Mouse (Mus musculus) liver, embryonic 14.5 days (tissue): ENCODE data around the gene Wdr76. TPM values are rescaled to one million over a fixed set of nuclear protein-coding genes. Genes with fewer than 3 reads are reported as not detected.
"Not testable (repeated sequence)": the region's sequence is repeated elsewhere in the genome, so short reads cannot be mapped to it uniquely, and the experiment has no call there.

Source experiments
- ATAC-seq: fragments of 200-750 bp; cut with Nextera tagmentation; 2 replicates; pipeline ENCODE4 v1.8.0; 2017; ENCODE audit warnings: moderate number of reproducible peaks, mild to moderate bottlenecking, moderate library complexity; ENCODE audit not compliant: insufficient read depth
- DNase-seq, 3 experiments: peaks; one replicate each; pipeline ENCODE4 v3.0.0-alpha.2; 2012 to 2013; ENCODE audit warnings: low read depth in 3 of 3, low spot score in 3 of 3
- H3K27ac ChIP-seq: fragments of 300-500 bp; sonication (generic); 2 replicates; pipeline ENCODE4 v1.5.1; 2014; ENCODE audit warnings: moderate library complexity, mild to moderate bottlenecking, control low read depth, inconsistent platforms
- H3K27me3 ChIP-seq: fragments of 300-500 bp; sonication (generic); 2 replicates; pipeline ENCODE4 v1.6.1; 2014; ENCODE audit warnings: mild to moderate bottlenecking, low read length, moderate library complexity; ENCODE audit not compliant: control insufficient read depth, insufficient read depth
- H3K36me3 ChIP-seq: fragments of 300-500 bp; sonication (generic); replicated peaks from 2 replicates; pipeline ENCODE4 v1.6.1; 2014; ENCODE audit warnings: low read depth; ENCODE audit not compliant: control insufficient read depth, insufficient read depth
- H3K4me1 ChIP-seq, 2 experiments: fragments of 200-500 bp in 1 of 2; fragments of 300-500 bp in 1 of 2; sonication (generic) in 1 of 2; replicated peaks; 2 replicates each; pipeline ENCODE4 v1.6.1; 2012 to 2014; ENCODE audit warnings: antibody characterized with exemption in 1 of 2, inconsistent platforms in 1 of 2, low read length in 1 of 2; ENCODE audit not compliant: control insufficient read depth in 2 of 2, insufficient read depth in 2 of 2
- H3K4me2 ChIP-seq: fragments of 300-500 bp; sonication (generic); 2 replicates; pipeline ENCODE4 v1.6.1; 2014; ENCODE audit warnings: low read depth, mild to moderate bottlenecking, control low read depth, moderate library complexity
- H3K4me3 ChIP-seq, 2 experiments: fragments of 200-500 bp in 1 of 2; fragments of 300-500 bp in 1 of 2; sonication (generic) in 1 of 2; 2 replicates each; pipeline ENCODE4 v1.5.1; 2012 to 2014; ENCODE audit warnings: low read depth in 2 of 2, low read length in 2 of 2, mild to moderate bottlenecking in 2 of 2, control low read depth in 1 of 2, inconsistent platforms in 1 of 2, moderate library complexity in 1 of 2; ENCODE audit not compliant: insufficient read depth in 1 of 2
- H3K9ac ChIP-seq: fragments of 300-500 bp; sonication (generic); replicated peaks from 2 replicates; pipeline ENCODE4 v1.6.1; 2014; ENCODE audit warnings: mild to moderate bottlenecking, control low read depth, moderate library complexity
- H3K9me3 ChIP-seq: fragments of 300-500 bp; sonication (generic); 2 replicates; pipeline ENCODE4 v1.6.1; 2016; ENCODE audit warnings: low read length, mixed read lengths; ENCODE audit not compliant: control insufficient read depth
- CTCF ChIP-seq: IDR thresholded peaks from 2 replicates; pipeline ENCODE4 v1.5.1; 2016; ENCODE audit warnings: antibody characterized with exemption, low read depth, control low read depth
- EP300 ChIP-seq: IDR thresholded peaks from 2 replicates; pipeline ENCODE4 v1.6.1; 2016; ENCODE audit warnings: antibody characterized with exemption, low read depth
- WGBS: fragments of 180-500 bp; shearing (Covaris S2); extraction: QIAGEN DNeasy Blood & Tissue Kit; methylation state at CpG from one replicate; pipeline ENCODE4 v1.1.7; 2014; ENCODE audit not compliant: insufficient replicate concordance; 5-methylcytosine and 5-hydroxymethylcytosine counted together
- polyA plus RNA-seq, 2 experiments: library from polyadenylated mRNA; depleted of rRNA in 1 of 2; stranded (reverse) in 1 of 2; unstranded in 1 of 2; fragments of >200 nt; fragmentation: Nextera tagmentation in 1 of 2; extraction: Ambion mirVana in 1 of 2; gene quantifications; 2 replicates each; pipeline versions ENCODE4 v1.2.1 to v1.2.3; 2012 to 2014

Gene Wdr76
- polyA plus RNA-seq, 2 experiments: 9.1 to 11.5 TPM

DNA sequence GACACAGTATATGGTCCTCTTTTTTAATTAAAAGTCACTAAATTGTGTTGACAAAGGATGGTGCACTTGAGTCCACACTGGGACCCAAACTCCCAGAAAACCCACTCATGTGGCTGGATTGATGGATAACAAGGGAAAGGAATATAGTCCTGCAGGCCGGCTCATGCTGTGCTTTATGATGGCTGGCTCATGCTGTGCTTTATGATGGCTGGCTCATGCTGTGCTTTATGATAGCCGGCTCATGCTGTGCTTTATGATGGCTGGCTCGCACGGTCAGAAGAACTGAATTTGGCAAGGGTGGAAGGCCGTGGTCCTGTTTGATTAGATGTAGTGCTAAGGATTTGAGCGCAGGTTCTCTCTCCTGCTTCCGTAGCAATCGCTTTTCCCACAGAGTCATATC lies 22.9 kb upstream of the Wdr76 start:
- Histone ChIP-seq H3K4me2 (no peak overlapping the region), H3K4me3 (no peak overlapping the region), H3K4me1 (no peaks in the 10 kb centered on the region), H3K9ac (no peak overlapping the region), H3K27me3 (no peaks in the 10 kb centered on the region), H3K36me3 (no peaks in the 10 kb centered on the region), H3K9me3 (no peaks in the 10 kb centered on the region), H3K27ac (no peak overlapping the region)
- DNase-seq: no peak
- TF ChIP-seq CTCF (no peak), EP300 (no peak)
- no peak for ATAC-seq
- 73% methylated on average over 8 of the region's 8 CpGs for WGBS

DNA sequence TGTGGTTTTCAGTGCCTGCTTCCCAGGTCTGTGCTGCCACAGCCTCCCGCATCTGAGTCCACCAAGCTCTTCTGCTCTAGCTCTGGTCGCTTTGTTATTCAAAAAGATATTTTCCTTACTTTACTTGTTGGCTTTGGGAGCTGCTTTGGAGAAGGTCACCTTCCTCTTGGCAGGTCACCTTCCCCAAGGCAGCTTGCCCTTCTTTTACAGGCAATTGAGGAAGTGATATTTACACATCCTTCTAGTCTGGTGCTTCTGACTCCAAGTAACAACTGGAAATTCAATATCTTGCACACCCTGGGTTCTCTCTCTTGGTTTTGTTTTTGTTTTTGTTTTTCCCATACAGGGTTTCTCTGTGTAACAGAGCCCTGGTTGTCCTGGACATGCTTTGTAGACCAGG lies 22.1 kb upstream of the Wdr76 start:
- 44% methylated on average over 1 of the region's 2 CpGs for WGBS
- not testable (repeated sequence) for H3K4me2 ChIP-seq, H3K27ac ChIP-seq, ATAC-seq, H3K4me1 ChIP-seq, H3K9me3 ChIP-seq, H3K9ac ChIP-seq, H3K4me3 ChIP-seq, DNase-seq, H3K36me3 ChIP-seq, H3K27me3 ChIP-seq

DNA sequence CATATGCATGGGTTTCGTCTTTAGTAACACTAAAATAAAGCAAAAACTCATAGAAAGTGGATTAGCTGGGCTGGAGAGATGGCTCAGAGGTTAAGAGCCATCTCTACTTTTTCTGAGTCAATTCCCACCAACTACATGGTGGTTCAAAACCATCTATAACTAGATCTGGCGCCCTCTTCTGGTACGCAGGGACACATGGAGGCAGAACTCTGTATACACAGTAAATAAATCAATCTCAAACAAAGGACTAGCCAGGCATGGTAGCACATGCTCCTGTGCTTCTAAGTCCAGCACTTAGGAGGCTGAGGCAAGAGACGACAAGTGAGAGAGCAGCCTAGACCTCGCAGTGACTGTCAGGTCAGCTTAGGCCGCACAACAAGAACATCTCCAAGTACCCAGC lies 5.0 kb upstream of the Wdr76 start:
- H3K4me1 ChIP-seq, DNase-seq, H3K27me3 ChIP-seq, H3K4me2 ChIP-seq, ATAC-seq, H3K27ac ChIP-seq, H3K4me3 ChIP-seq, H3K36me3 ChIP-seq, H3K9me3 ChIP-seq, H3K9ac ChIP-seq: not testable (repeated sequence)
- WGBS: no CpG with 5 or more reads among the region's 6 CpGs

DNA sequence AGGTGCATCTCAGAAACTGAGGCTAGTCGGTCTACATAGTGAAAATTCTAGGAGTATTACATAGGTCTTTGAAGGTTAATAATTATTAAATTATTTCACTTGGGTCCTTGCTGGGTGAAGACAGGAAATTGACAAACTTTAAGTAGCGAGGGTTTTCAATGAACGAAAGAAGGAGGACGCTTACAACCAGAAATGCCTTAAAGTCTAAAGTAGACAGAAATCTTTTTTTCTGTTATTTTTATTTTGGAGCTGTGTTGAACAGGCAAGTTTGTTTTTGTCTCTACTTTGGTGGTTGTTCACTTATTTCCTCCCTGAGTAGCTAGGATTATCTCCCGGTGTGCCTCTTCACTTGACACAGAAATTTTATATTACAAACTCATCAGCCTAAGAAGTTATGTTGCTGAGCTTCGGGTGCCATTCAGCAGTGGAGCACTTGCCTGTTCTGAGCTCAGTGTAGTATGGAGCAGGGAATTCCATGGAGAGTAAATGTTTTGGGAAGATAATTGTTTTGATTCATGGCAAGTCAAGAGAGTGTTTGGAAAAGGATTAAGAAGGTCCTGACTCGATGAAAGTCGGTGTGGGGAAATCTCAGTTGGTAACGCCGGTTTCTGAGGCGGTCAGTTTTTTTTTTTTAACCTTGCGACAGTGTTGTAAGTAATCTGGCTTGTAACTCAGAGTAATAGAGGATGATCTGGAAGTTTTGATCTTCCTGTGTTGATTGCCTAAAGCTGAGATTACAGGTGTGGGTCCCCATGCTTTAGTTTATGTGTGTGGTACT lies 839 bp downstream of the Wdr76 start:
- H3K27me3 ChIP-seq: no peaks in the 10 kb centered on the region
- DNase-seq (no peak), ATAC-seq (no peak)
- 8% methylated on average over 12 of the region's 12 CpGs for WGBS
- no peaks in the 10 kb centered on the region for H3K9me3 ChIP-seq
- peak overlapping the region; percentile 81 for H3K9ac ChIP-seq
- peak overlapping the region; percentile 68 for H3K4me2 ChIP-seq
- H3K36me3 ChIP-seq: peaks cover 20% of the 10 kb centered on the region
- peaks cover 17 to 20% of the 10 kb centered on the region in 2 experiments for H3K4me1 ChIP-seq
- peak overlapping the region; percentile 59 to 80 for H3K4me3 ChIP-seq
- TF ChIP-seq EP300 (no peak), CTCF (no peak)
- H3K27ac ChIP-seq: no peak overlapping the region; the same call in 1 of the 2 replicates

DNA sequence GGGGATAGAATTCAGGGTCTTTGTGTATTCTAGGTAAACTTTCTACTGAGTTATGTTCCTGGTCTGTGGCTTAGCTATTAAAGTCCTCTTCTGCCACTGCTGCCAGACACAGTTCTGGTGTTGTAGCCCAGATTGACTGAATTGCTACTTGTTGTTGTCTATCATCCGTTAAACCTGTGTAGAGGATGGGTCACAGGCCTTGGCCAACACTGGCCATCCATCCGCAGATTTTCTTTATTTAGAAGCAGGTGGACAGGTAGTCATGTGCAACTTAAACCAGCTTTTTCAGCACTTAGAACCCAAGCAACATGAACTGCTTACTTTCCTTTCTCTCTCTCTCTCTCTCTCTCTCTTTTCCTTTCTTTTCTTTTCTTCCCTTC lies 1.4 kb downstream of the Wdr76 start:
- H3K4me2 ChIP-seq: peak overlapping the region; percentile 68
- ATAC-seq (no peak), DNase-seq (no peak)
- peaks cover 25% of the 10 kb centered on the region for H3K36me3 ChIP-seq
- H3K27ac ChIP-seq: no peak overlapping the region
- no peaks in the 10 kb centered on the region for H3K9me3 ChIP-seq
- H3K9ac ChIP-seq: peak overlapping the region; percentile 81
- peaks cover 17 to 20% of the 10 kb centered on the region in 2 experiments for H3K4me1 ChIP-seq
- no peaks in the 10 kb centered on the region for H3K27me3 ChIP-seq
- 69% methylated on average over 2 of the region's 2 CpGs for WGBS
- H3K4me3 ChIP-seq: peak overlapping the region; percentile 59 to 80
- TF ChIP-seq EP300 (no peak), CTCF (no peak)
